ENCODE assay signal across 8 mouse cellular contexts in genomic region chr12:18610581-18610980, GRCm38 (mm10).
A peak's percentile ranks its signal among the peaks of the same experiment; 100 is the strongest.
DNase-seq lines count a peak whose midpoint lies in the region; ATAC-seq and TF ChIP-seq lines count a peak whose summit lies in the region.
"Not testable (repeated sequence)": the region's sequence is repeated elsewhere in the genome, so short reads cannot be mapped to it uniquely, and the experiment has no call there.

No protein-coding gene starts in this region.

- H3K9me3 ChIP-seq in embryonic facial prominence, embryonic 14.5 days (ENCODE audit: control insufficient read depth, low read length); heart, embryonic 12.5 days (replicated peaks); intestine, embryonic 14.5 days (ENCODE audit: control insufficient read depth, low read length); lung, postnatal 0 days (ENCODE audit: low read length); neural tube, embryonic 13.5 days: not testable (repeated sequence)
- peaks cover 10% of the 10 kb centered on the region for H3K9me3 ChIP-seq in limb, embryonic 12.5 days

- not testable (repeated sequence) for TF ChIP-seq POLR2A in thymus, adult 2 months (IDR thresholded peaks at IDR 0.05; ENCODE audit: control insufficient read depth, extremely low read depth, insufficient read depth, low read length, poor library complexity)

- DNase-seq in adrenal gland, adult (ENCODE audit: inconsistent age in 2 of 2, low spot score in 1 of 2), result peak; percentile 3 to 30
- DNase-seq in embryonic facial prominence, embryonic 14.5 days (ENCODE audit: low spot score); lung, postnatal 0 days (ENCODE audit: low spot score): not testable (repeated sequence)
- peak; percentile 59 for DNase-seq in intestine, embryonic 14.5 days (ENCODE audit: low spot score)
- peak; percentile 3 for DNase-seq in thymus, adult 2 months

- not testable (repeated sequence) for TF ChIP-seq EP300 in lung, postnatal 0 days (IDR thresholded peaks at IDR 0.05)

- not testable (repeated sequence) for H3K27me3 ChIP-seq in embryonic facial prominence, embryonic 14.5 days (replicated peaks; ENCODE audit: control insufficient read depth, insufficient read depth, low read length); heart, embryonic 12.5 days (replicated peaks); intestine, embryonic 14.5 days (replicated peaks; ENCODE audit: control insufficient read depth, insufficient read depth, low read length); limb, embryonic 12.5 days; lung, postnatal 0 days (replicated peaks; ENCODE audit: insufficient read depth, low read length); neural tube, embryonic 13.5 days; thymus, adult 2 months (ENCODE audit: control insufficient read depth, insufficient read depth, low read length)

- WGBS in embryonic facial prominence, embryonic 14.5 days, result 4% methylated on average over 14 of the region's 24 CpGs
- 1% methylated on average over 24 of the region's 24 CpGs for WGBS in heart, embryonic 12.5 days
- WGBS in intestine, embryonic 14.5 days, result 2% methylated on average over 20 of the region's 24 CpGs
- WGBS in limb, embryonic 12.5 days, result under 1% methylated on average over 24 of the region's 24 CpGs
- 2% methylated on average over 19 of the region's 24 CpGs for WGBS in lung, postnatal 0 days
- WGBS in neural tube, embryonic 13.5 days, result 2% methylated on average over 24 of the region's 24 CpGs
- 5% methylated on average over 24 of the region's 24 CpGs for WGBS in thymus, adult 2 months

- H3K36me3 ChIP-seq in embryonic facial prominence, embryonic 14.5 days (ENCODE audit: control insufficient read depth, insufficient read depth, low read length); heart, embryonic 12.5 days; intestine, embryonic 14.5 days (ENCODE audit: control insufficient read depth, insufficient read depth, low read length); limb, embryonic 12.5 days; lung, postnatal 0 days (ENCODE audit: insufficient read depth, low read length); neural tube, embryonic 13.5 days; thymus, adult 2 months (ENCODE audit: control insufficient read depth, insufficient read depth, low read length): not testable (repeated sequence)

- H3K27ac ChIP-seq in embryonic facial prominence, embryonic 14.5 days (replicated peaks; ENCODE audit: low read depth, low read length); heart, embryonic 12.5 days (ENCODE audit: poor library complexity, severe bottlenecking); intestine, embryonic 14.5 days (ENCODE audit: low read depth); lung, postnatal 0 days (ENCODE audit: low read length); neural tube, embryonic 13.5 days (replicated peaks); thymus, adult 2 months (ENCODE audit: control insufficient read depth, insufficient read depth, low read length): not testable (repeated sequence)
- H3K27ac ChIP-seq in limb, embryonic 12.5 days, result peak overlapping the region; percentile 91; the same call in 1 of the 2 replicates

- peak overlapping the region; percentile 58 for H3K4me3 ChIP-seq in embryonic facial prominence, embryonic 14.5 days (ENCODE audit: low read depth, low read length)
- peak overlapping the region; percentile 83 for H3K4me3 ChIP-seq in heart, embryonic 12.5 days
- peak overlapping the region; percentile 48 for H3K4me3 ChIP-seq in intestine, embryonic 14.5 days (ENCODE audit: low read depth, low read length)
- peak overlapping the region; percentile 60 for H3K4me3 ChIP-seq in limb, embryonic 12.5 days (replicated peaks)
- peak overlapping the region; percentile 55 for H3K4me3 ChIP-seq in lung, postnatal 0 days (ENCODE audit: low read depth, low read length)
- H3K4me3 ChIP-seq in neural tube, embryonic 13.5 days, result peak overlapping the region; percentile 62
- peak overlapping the region; percentile 61 for H3K4me3 ChIP-seq in thymus, adult 2 months (ENCODE audit: control insufficient read depth, insufficient read depth, low read length)

- H3K9ac ChIP-seq in embryonic facial prominence, embryonic 14.5 days (ENCODE audit: low read depth, low read length), result peak overlapping the region; percentile 71
- peak overlapping the region; percentile 87 for H3K9ac ChIP-seq in heart, embryonic 12.5 days
- H3K9ac ChIP-seq in intestine, embryonic 14.5 days (ENCODE audit: low read length), result peak overlapping the region; percentile 60
- H3K9ac ChIP-seq in limb, embryonic 12.5 days (replicated peaks), result peak overlapping the region; percentile 77
- H3K9ac ChIP-seq in lung, postnatal 0 days (replicated peaks; ENCODE audit: low read depth), result not testable (repeated sequence)
- H3K9ac ChIP-seq in neural tube, embryonic 13.5 days, result peak overlapping the region; percentile 73

- not testable (repeated sequence) for TF ChIP-seq CTCF in lung, postnatal 0 days (IDR thresholded peaks at IDR 0.05); thymus, adult 2 months (IDR thresholded peaks at IDR 0.05; ENCODE audit: borderline replicate concordance, control insufficient read depth, extremely low read depth, insufficient read depth, low read length, poor library complexity)

- H3K4me2 ChIP-seq in embryonic facial prominence, embryonic 14.5 days (ENCODE audit: low read depth, low read length), result peak overlapping the region; percentile 53
- peak overlapping the region; percentile 79 for H3K4me2 ChIP-seq in heart, embryonic 12.5 days
- H3K4me2 ChIP-seq in intestine, embryonic 14.5 days (ENCODE audit: low read length), result peak overlapping the region; percentile 45
- H3K4me2 ChIP-seq in limb, embryonic 12.5 days, result peak overlapping the region; percentile 54
- peak overlapping the region; percentile 60 for H3K4me2 ChIP-seq in lung, postnatal 0 days (replicated peaks; ENCODE audit: low read depth, low read length)
- peak overlapping the region; percentile 59 for H3K4me2 ChIP-seq in neural tube, embryonic 13.5 days

- not testable (repeated sequence) for ATAC-seq in embryonic facial prominence, embryonic 14.5 days (ENCODE audit: low read depth); heart, embryonic 12.5 days (ENCODE audit: insufficient number of reproducible peaks, low FRiP score); intestine, embryonic 14.5 days (replicated peaks; ENCODE audit: low FRiP score, low TSS enrichment, low read depth); limb, embryonic 12.5 days (ENCODE audit: insufficient number of reproducible peaks, insufficient read depth, low FRiP score, low TSS enrichment, low read depth); lung, postnatal 0 days; neural tube, embryonic 13.5 days (ENCODE audit: low read depth)

- H3K4me1 ChIP-seq in embryonic facial prominence, embryonic 14.5 days (ENCODE audit: control insufficient read depth, insufficient read depth, low read length); heart, embryonic 12.5 days (replicated peaks); intestine, embryonic 14.5 days (replicated peaks; ENCODE audit: control insufficient read depth, insufficient read depth, low read length); limb, embryonic 12.5 days (replicated peaks); lung, postnatal 0 days (ENCODE audit: insufficient read depth, low read depth, low read length); neural tube, embryonic 13.5 days (replicated peaks); thymus, adult 2 months (replicated peaks; ENCODE audit: control insufficient read depth, insufficient read depth, low read length): not testable (repeated sequence)
